Mouse (Mus musculus): Measurements from ENCODE around the gene Ankrd63.

Ankrd63 gene

DNA sequence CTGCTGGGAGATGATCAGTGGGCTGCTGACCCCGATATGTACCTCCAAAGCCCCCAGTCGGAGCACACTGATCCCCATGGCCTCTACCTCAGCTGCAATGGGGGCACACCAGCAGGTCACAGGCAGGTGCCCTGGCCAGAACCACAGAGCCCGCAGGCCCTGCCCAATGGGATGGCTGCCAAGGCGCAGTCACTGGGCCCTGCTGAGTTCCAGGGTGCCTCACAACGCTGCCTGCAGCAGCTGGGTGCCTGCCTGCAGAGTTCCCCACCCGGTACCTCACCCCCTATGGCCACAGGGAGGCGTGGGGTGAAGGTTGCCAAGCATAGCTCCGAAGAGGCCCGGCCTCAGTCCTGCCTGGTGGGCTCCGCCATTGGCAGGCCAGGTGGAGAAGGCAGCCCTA is 13.9 kb downstream of the Ankrd63 start:
- DNase-seq (ENCODE audit: low spot score) = no peak

DNA sequence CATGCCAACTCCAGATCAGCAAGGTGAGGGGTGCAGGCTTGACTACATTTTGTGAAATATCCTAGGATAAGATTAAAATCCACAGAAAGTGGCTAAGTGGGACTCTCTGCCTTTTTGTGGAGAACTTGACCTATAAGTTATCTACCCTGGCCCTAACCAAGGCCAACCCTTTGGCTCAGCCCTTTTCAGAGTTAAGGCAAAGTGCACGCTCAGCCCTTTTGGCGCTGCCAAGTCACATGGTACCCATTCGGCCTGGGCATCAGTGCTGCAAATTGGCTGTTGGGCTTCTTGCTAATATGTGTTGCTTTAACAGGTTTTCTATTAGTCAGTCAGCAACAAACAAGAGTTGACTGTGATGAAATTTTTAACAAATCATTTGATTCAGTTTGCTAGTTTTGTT is 16.0 kb downstream of the Ankrd63 start:
- DNase-seq (ENCODE audit: low spot score) = peak; percentile 54

DNA sequence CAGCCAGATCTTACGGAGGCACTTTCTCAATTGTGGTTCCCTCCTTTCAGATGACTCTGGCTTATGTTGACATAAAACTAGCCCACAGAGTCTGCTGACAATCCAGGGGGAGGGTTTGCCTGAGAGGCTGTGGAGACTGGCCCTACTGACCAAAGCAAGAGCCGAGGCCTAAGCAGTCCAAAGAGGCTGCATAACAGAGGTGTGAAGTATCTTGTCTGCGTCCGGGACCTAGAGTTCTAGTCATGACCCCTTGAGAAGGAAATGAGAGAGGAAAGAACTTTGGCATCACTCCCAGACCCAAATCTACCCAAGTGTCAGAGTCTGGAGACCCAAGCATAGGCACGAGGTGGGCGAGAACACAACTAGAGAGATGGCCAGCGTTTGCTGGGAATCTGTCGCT is 17.1 kb downstream of the Ankrd63 start:
- DNase-seq (ENCODE audit: low spot score) = no peak

DNA sequence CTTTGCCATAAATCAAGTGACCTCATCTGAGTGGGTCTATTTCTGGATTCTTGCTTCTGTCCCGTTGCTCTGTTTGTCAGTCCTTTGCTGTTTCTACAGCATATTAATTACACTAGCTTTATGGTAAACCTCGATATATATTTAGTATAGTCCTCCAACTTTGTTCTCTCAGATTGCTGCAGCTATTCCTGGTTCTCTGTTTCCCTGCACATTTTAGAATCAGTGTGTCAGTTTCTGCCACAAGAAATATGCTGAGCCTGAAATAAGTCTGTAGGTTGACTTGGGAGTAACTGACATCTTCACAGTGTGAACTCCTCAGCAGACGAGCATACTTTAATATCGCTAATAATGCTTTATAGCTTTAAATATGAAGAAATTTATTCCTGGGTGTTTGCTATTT is 18.7 kb downstream of the Ankrd63 start:
- no peak for DNase-seq (ENCODE audit: low spot score)

DNA sequence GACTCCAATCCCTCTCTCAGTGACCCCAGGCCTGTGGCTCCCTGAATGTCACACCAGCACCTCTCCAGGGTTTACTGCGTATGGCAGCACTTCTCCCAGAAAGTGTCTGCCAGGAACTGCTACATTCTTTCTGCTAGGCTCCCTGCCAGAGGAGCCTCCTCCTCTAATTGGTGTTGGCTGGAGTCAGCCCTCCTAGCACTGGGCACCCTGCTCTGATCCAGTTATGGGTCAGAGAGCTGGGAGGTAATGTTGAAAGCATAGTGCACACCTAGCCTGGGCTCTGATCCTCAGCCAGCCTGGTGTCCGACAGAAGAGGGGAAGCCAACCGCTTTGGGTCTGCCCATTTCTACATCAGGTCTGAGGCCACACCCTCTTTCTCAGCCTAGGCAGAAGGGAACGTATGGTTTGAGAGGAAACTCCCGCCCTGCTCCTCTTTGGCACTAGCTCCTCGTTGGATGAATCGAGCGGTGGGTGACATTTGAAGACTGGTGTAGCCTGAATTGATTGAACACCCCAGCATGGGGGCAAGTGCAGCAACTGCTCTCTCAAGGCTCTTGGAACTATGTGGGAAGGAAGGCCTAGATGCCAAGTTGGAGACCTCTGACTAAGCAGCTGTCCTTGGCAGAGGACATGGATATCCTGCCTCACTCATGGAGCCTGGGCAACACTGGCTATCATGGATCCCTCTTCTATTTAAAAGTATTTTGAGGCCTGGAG is 21.1 kb downstream of the Ankrd63 start:
- peak; percentile 62 for DNase-seq (ENCODE audit: low spot score)

DNA sequence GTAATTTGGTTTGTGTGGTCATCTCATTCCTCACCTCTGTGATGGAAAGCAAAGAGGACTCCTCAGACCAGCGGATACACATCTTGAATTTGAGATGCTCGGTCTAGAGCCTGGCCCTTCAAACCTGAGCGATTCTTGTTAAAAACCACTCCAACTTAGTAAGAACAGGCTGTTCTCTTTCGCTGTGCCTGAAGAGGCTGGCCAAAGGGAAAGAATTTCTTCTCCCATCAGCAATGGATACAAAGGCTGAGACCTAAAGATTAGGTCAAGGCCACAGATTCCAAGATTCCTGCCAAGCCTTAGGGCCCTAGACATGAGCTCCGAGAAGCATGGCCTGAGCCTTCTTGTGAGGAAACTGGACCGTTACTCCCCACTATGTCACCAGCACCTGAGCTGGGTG is 22.8 kb downstream of the Ankrd63 start:
- peak; percentile 76 for DNase-seq (ENCODE audit: low spot score)

DNA sequence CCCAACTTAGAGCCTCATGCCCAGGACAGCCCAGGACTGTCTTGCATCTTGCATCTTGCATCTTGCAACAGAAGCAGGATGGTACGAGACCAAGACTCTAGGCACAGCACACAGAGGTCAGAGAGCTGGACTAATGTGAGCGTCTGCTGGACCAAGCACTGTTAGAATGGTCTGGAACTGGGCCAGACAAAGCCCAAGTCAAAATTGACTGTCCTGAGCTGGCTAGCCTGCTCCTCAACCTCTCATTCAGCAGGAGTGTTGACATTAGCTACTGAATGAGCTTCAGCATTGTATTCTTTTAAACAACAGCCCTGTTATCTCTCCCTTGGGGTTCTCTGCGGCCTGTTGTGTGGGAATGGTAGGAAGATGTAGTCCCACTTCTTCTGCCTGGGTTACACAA is 24.2 kb downstream of the Ankrd63 start:
- DNase-seq (ENCODE audit: low spot score) = no peak

DNA sequence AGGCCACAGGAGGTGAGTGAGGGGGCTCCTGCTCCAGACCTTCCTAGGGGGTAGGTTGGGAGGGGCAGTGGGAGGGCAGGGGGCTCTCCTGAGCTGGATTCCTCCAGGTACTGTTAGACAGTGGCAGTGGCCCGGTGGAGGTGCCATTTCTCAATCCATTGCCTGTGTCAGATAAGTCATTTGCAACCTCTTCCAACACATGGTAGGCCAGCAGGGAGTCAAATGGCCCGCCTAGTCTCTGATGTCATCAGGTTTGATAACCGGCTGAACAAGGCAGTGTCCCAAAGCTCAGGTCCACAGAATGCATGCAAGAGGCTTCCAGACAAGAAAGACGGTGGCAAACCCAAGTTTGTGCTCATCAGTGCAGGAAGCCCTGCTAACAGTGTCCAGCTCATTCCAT is 25.9 kb downstream of the Ankrd63 start:
- DNase-seq (ENCODE audit: low spot score) = peak; percentile 40

DNA sequence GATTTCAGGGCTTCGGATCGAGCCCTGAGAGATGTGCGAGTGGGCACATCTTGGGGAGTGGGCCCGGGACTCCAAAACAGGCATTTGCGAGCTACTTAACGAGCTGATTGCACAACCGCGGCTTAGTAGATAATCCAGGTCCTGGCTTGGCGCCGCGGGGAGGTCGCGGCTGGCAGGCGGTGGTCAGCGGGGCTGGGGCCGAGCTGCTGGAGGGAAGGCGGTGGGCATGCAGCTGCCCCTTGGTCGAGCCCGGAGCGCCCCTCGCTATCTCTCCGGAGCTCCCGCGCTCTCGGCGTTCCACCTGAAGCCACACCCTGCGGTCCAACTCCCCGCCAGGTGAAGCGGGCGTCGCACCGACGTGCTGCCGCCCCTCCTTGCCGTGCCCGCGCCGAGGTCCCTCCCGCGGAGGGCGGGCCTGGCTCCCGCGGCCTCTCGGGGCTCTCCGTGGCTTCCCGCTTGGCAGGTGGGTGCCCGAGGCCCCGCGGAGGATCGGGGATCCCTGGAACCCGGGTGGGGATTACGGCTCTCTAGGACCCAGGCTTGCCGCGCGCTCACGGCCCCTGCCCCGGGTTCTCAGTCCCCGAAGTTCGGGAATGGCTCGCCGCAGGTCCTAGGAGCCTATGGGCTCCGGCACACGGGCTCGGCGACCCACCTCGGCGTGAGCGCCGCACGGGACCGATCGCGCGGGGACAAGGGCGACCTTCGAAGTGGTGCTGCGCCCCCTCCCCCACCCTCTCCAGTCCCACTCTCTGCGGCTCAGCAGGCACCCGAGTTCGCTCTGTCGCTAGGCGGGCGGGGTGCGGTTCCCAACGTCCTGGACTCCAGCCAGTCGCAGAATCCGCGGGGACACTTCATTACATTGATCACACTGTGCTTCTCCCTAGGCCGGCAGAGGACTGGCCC is 26.7 kb downstream of the Ankrd63 start:
- no peak for DNase-seq (ENCODE audit: low spot score)

DNA sequence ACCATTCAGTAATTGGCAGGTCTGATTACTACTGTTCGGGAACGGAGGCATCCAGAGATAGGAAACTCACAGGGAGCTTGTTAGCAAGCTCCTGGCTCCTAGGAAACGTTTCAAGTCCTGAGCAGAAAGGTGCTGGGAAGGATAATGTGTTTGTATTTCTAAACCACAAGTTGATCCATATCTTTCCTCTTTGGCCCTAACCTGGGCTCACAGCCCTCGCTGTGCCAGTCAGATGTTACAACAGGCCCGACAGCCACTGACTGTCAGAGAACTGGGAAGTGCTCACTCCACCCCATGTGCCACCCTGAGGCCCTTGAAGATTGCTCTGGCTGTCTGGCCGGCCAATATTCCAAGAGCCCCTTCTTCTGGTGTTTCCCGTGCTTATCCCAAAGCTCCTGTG is 29.3 kb downstream of the Ankrd63 start:
- no peak for DNase-seq (ENCODE audit: low spot score)

DNA sequence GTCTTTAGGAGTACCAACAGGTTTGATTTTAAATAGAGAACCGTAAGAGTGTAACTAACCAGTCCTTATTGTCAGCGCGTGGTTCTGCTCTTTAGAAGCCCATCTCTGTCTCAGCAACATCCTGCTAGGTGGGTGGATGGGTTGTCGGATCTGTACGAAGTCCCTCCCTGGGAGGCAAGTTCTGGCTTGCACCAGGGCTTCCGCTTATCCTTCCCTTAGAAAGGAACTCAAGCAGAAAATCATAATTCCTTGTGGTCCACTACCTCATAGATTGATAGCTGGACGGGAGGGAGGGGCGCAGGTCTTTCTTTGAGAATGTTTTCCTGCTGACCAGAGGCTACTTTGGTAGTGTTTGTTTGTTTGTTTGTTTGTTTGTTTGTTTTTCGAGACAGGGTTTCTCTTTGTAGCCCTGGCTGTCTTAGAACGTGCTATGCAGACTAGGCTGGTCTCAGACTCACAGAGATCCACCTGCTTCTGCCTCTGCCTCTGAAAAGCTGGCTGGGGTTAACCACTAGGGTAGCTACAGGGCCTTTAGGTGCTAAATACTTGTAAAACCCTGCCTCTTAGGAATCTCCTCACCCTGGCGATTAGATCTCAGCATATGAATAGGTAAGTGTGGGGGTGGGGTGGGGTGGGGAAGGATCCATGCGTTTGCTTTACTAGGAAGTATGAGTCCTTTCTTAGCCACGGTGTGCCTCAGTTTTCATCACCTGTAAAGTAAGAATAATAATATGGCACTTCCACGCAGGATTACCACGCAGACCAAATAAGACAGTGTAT is 29.9 kb downstream of the Ankrd63 start:
- no peak for DNase-seq (ENCODE audit: low spot score)

DNA sequence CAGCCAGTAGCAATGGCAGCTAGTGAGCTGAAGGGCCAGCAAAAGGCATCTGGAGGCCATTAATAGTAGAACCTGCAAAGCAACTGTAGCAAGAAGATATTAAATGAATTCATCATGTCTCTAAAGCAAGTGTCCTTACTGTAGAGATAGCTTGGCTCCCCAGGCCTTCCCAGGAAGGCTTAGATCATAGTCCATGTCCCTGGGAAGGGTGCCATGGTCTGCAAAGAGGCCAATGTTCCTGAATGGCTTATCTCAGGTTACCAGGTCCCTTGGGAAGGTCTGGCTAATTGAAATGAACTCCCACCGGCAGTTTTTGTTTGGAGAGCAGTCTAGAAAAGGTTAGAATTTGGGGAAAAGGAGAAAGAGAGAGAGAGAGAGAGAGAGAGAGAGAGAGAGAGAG is 32.0 kb downstream of the Ankrd63 start:
- DNase-seq (ENCODE audit: low spot score) = no peak

DNA sequence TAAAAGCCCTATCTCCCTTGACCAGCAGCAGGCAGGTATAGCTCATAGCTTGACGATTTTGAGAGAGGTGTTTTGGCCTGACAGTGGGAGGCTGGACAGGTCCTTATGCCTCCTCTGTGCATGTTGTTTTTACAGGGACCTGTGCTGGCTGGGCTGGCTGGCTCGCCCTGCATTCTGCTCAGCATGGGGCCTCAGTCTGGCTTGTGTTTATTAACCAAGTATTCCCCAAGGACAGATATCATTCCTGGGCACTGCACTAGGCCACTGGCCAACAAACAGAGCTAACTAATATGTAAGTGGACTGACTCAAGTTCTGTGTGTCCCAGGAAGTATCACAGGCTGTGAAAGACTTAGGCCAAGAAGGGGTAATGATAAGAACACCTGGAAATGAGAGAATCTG is 34.0 kb downstream of the Ankrd63 start:
- DNase-seq (ENCODE audit: low spot score) = peak; percentile 39

DNA sequence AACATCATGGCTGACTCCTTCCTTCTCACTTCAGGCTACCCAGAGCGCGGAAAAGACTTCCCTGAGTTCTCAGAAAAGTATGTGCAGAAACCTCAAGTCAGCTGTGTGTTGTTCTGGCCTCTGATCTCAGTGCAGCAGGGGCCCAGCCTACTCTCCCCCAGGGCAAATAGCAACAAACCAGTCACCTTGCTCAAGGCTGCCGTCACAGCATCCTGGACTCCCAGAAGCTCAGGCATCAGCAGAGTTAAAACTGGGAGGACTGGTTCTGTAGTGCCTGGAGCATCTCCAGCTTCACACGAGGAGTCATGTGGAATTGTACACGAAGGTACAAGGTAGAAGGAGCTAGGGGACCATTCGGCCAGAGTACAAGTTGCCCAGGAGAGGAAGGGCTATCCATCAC is 34.5 kb downstream of the Ankrd63 start:
- DNase-seq (ENCODE audit: low spot score) = no peak

DNA sequence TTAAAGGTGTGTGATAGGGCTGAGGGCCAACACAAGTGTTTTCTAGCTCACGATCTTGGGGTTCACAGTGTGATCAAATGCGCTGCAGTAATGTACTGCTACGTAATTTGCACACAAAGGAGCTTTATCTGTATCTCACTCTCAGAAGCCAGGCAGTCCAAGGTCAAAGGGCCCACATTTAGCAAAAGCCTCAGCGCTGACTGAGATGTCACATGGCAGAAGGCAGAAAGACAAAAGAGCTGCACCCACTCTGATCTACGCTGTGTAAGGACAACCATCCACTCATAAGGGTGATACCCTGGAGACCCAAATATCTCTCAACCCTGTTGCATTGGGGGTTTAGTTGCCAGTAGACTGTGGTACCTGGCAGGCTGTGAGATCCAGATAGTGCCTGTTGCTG is 36.6 kb downstream of the Ankrd63 start:
- DNase-seq (ENCODE audit: low spot score) = no peak

DNA sequence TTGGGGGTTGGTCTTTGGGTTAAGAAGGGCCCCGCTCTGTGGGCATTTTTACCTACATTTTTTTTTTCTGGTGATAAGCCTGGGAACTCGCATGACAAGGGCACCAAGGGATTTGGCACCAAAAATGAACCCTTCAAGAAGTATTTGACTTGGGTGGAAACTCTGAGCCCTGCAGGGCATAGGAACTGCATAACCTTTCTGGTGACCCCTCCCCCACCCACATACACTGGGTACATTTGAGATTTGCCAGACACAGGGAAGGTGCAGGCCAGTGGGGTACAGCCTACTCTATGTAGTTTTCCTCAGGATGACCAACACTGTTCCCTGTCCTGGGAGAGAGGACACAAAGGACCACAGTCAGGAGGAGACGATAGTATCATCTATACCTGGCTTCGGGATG is 38.1 kb downstream of the Ankrd63 start:
- no peak for DNase-seq (ENCODE audit: low spot score)

DNA sequence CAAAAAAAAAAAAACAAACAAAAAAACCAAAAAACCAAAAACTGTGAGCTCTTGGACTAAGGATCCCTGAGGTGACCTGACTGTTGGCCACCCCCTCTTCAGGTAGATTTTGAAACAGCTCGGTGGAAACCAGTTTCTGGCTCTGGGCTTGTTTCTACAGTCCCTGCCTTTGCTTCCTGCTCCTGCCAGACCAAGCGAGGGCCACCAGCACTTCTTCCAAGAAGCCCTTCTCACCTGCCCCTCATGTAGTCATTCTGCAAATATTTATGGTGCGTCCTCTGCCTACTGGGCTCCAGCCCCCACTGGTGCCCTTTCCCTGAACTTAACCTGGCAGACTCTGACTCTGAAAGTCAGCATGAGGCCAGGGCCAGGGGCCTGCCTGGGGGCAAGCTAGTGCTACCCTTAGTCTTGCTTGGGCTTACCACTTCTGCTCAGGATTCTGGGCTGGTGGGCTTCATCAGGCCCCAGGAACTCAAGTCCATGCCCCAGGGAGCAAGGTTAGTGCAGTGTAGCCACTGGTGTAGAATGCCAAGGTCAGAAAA is 38.7 kb downstream of the Ankrd63 start:
- no peak for DNase-seq (ENCODE audit: low spot score)

DNA sequence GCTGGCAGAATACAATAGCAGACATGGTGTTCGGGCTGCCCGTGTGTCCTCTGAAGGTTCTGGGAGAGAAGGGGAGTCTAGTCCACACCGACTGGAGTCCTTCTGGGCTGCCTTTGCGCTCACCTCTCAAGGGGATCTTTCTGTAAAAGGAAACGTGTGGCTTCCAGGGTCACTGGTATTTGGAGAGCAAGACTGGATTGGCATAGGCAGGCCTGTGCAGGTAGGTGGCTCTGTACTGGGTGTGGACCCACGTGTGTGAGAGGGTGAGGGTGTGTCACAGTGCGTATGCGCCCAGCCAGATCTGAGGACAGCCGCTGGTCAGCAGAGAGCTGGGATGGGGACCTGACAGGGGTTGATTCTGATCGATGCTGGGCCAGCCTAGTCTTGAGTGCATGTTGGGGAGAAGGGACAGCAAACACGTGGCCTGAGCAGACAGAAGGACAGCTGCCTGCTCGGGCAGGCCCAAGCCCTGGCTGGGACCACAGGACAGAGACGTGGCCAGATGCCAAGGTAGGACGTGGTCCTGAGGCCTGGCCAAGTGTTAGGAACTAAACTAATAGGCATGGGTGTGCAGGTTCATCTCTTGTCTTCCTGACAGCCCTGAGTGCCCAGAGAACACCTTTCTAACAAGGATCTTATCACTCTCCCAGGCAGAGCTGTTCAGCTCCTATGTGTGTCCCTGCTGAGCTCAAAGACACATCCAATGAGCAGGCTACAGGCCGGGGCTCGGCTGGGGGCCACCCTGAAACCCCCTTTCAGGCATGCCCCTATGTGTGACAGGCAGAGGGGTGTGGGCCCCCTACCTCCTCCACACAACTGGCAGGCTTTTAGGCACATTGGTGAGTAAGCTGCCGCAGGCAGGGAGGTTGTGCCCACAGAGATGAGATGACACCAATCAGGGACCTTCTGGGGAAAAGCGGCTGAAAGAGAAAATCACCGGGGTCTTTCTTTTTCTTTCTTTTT is 39.7 kb downstream of the Ankrd63 start:
- peak; percentile 31 for DNase-seq (ENCODE audit: low spot score)

DNA sequence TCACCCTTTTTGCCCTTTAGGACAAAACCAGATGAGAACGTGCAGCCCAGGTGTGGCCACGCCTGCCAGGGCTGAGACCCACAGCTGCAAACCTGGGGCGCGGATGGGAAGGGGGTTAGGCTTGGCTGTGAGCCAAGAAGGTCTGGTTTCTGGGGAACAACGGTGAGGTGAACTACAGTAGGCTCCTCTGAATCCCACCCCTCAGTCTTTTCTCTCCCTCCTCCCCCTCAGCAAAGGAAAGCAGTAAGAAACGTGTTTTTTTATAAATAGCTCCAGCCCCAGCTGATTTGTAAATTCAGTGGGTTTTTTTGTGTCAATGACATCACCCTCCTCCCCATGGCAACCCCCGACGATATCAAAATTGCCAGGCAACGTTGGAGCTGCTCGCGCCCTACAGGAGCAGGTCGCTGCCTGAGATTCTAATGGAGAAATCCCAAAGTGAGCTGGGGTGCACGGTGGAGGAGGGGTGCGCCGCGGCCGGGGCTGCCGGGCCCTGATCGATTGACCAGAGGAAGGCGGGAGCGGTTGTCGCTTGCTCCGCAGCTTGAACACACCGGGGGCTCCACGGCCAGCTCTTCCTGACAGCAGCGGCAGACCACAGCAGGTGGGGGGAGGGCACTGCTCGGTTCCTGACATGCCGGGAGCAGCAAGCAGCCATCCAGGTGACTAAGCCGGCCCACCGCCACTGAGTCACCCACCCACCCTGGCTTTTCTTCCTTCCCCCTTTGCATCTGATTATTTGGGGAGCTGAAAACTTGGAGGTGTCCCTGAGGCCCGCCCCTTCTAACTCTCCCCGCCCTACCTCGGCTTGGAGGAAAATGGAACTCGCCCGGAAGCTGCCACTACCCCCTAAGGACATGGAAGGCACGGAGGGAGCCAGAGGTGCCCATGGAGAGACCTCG is 40.6 kb downstream of the Ankrd63 start, which contains the start of gene Pak6:
Gene Pak6, plus strand, starts transcription at position 402 of the 902 bp plus-strand sequence.
- DNase-seq (ENCODE audit: low spot score) = no peak

DNA sequence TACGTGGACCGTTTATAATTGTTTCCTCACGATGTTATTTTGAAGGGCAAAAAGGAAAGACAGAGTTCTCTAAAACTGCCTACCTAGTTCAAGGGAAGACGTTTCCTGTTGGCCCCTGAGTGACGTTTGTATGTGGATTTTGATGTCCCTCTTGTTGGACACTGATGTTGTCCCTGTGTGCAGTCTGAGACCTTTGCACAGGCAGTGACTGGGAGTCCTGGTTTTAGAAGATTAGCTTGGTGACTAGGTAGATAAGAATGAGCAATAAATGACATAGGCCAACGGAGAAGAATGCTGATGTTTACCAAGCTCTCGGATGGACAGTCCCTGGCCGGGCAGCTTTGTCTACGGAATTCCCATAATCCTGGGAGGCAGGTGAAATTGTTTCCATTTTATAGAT is 41.9 kb downstream of the Ankrd63 start:
- no peak for DNase-seq (ENCODE audit: low spot score)

Measured in testis, postnatal 14 days (tissue).